Mouse (Mus musculus): ENCODE measurements at regions not wholly inside any gene's neighbourhood (a gene's known extent, or its start where the extent isn't known, plus 50 kb on each side); places are given as distances from the start of the nearest gene placed in this dataset.

GRCm38 (mm10) chr11:24693926-24694325 lies 616.1 kb downstream of the Bcl11a start:
- Histone ChIP-seq H3K9ac (ENCODE audit: low read depth, low read length) (no peak overlapping the region), H3K36me3 (ENCODE audit: control insufficient read depth, insufficient read depth, low read length) (no peaks in the 10 kb centered on the region), H3K4me2 (no peak overlapping the region), H3K4me3 (ENCODE audit: low read depth, low read length) (no peak overlapping the region), H3K27ac (ENCODE audit: low read depth, low read length) (no peak overlapping the region), H3K9me3 (replicated peaks; ENCODE audit: control insufficient read depth, low read length) (no peaks in the 10 kb centered on the region), H3K4me1 (ENCODE audit: control insufficient read depth, insufficient read depth, low read length) (no peaks in the 10 kb centered on the region), H3K27me3 (ENCODE audit: control insufficient read depth, insufficient read depth, low read length) (no peaks in the 10 kb centered on the region)
- 84% methylated on average over 6 of the region's 6 CpGs for WGBS (ENCODE audit: insufficient replicate concordance)
- ATAC-seq (replicated peaks; ENCODE audit: insufficient number of reproducible peaks, low FRiP score, low TSS enrichment) = no peak

GRCm38 (mm10) chr11:24695010-24695720 lies 617.3 kb downstream of the Bcl11a start:
- Histone ChIP-seq H3K4me2 (no peak overlapping the region), H3K36me3 (ENCODE audit: control insufficient read depth, insufficient read depth, low read length) (no peaks in the 10 kb centered on the region), H3K27me3 (ENCODE audit: control insufficient read depth, insufficient read depth, low read length) (no peaks in the 10 kb centered on the region), H3K4me3 (ENCODE audit: low read depth, low read length) (no peak overlapping the region), H3K4me1 (ENCODE audit: control insufficient read depth, insufficient read depth, low read length) (no peaks in the 10 kb centered on the region), H3K9me3 (replicated peaks; ENCODE audit: control insufficient read depth, low read length) (no peaks in the 10 kb centered on the region), H3K27ac (ENCODE audit: low read depth, low read length) (no peak overlapping the region), H3K9ac (ENCODE audit: low read depth, low read length) (no peak overlapping the region)
- 55% methylated on average over 5 of the region's 5 CpGs for WGBS (ENCODE audit: insufficient replicate concordance)
- ATAC-seq (replicated peaks; ENCODE audit: insufficient number of reproducible peaks, low FRiP score, low TSS enrichment) = no peak

- Histone ChIP-seq H3K4me3 (ENCODE audit: low read depth, low read length) (no peak overlapping the region), H3K4me1 (ENCODE audit: control insufficient read depth, insufficient read depth, low read length) (no peaks in the 10 kb centered on the region), H3K9me3 (replicated peaks; ENCODE audit: control insufficient read depth, low read length) (no peaks in the 10 kb centered on the region), H3K9ac (ENCODE audit: low read depth, low read length) (no peak overlapping the region), H3K27ac (ENCODE audit: low read depth, low read length) (no peak overlapping the region), H3K36me3 (ENCODE audit: control insufficient read depth, insufficient read depth, low read length) (no peaks in the 10 kb centered on the region), H3K4me2 (no peak overlapping the region), H3K27me3 (ENCODE audit: control insufficient read depth, insufficient read depth, low read length) (no peaks in the 10 kb centered on the region)
- no peak for ATAC-seq (replicated peaks; ENCODE audit: insufficient number of reproducible peaks, low FRiP score, low TSS enrichment)
- 62% methylated on average over 7 of the region's 7 CpGs for WGBS (ENCODE audit: insufficient replicate concordance)
These were observed 618.7 kb downstream of the Bcl11a start for GRCm38 (mm10) chr11:24696561-24696960.

GRCm38 (mm10) chr11:24708790-24709189 lies 630.9 kb downstream of the Bcl11a start:
- Histone ChIP-seq H3K36me3 (ENCODE audit: control insufficient read depth, insufficient read depth, low read length) (no peaks in the 10 kb centered on the region), H3K9me3 (replicated peaks; ENCODE audit: control insufficient read depth, low read length) (no peaks in the 10 kb centered on the region), H3K4me3 (ENCODE audit: low read depth, low read length) (no peak overlapping the region), H3K4me1 (ENCODE audit: control insufficient read depth, insufficient read depth, low read length) (no peaks in the 10 kb centered on the region), H3K4me2 (no peak overlapping the region), H3K9ac (ENCODE audit: low read depth, low read length) (no peak overlapping the region), H3K27ac (ENCODE audit: low read depth, low read length) (no peak overlapping the region), H3K27me3 (ENCODE audit: control insufficient read depth, insufficient read depth, low read length) (no peaks in the 10 kb centered on the region)
- no peak for ATAC-seq (replicated peaks; ENCODE audit: insufficient number of reproducible peaks, low FRiP score, low TSS enrichment)
- 87% methylated on average over 3 of the region's 3 CpGs for WGBS (ENCODE audit: insufficient replicate concordance)

- no peak overlapping the region for H3K4me2 ChIP-seq
- WGBS (ENCODE audit: insufficient replicate concordance) = 81% methylated on average over 12 of the region's 12 CpGs
- ATAC-seq (replicated peaks; ENCODE audit: insufficient number of reproducible peaks, low FRiP score, low TSS enrichment) = no peak
- no peak overlapping the region for H3K4me3 ChIP-seq (ENCODE audit: low read depth, low read length)
- no peak overlapping the region for H3K27ac ChIP-seq (ENCODE audit: low read depth, low read length)
- H3K4me1 ChIP-seq (ENCODE audit: control insufficient read depth, insufficient read depth, low read length) = no peaks in the 10 kb centered on the region
- H3K27me3 ChIP-seq (ENCODE audit: control insufficient read depth, insufficient read depth, low read length) = no peaks in the 10 kb centered on the region
- H3K9me3 ChIP-seq (replicated peaks; ENCODE audit: control insufficient read depth, low read length) = no peaks in the 10 kb centered on the region
- H3K36me3 ChIP-seq (ENCODE audit: control insufficient read depth, insufficient read depth, low read length) = no peaks in the 10 kb centered on the region
- no peak overlapping the region for H3K9ac ChIP-seq (ENCODE audit: low read depth, low read length)
These were observed 638.9 kb downstream of the Bcl11a start for GRCm38 (mm10) chr11:24716539-24717287.

GRCm38 (mm10) chr11:24724259-24724937 lies 646.5 kb downstream of the Bcl11a start:
- WGBS (ENCODE audit: insufficient replicate concordance) = 73% methylated on average over 5 of the region's 5 CpGs
- Histone ChIP-seq H3K9ac (ENCODE audit: low read depth, low read length) (no peak overlapping the region), H3K4me3 (ENCODE audit: low read depth, low read length) (no peak overlapping the region), H3K27ac (ENCODE audit: low read depth, low read length) (no peak overlapping the region), H3K36me3 (ENCODE audit: control insufficient read depth, insufficient read depth, low read length) (no peaks in the 10 kb centered on the region), H3K4me2 (no peak overlapping the region), H3K4me1 (ENCODE audit: control insufficient read depth, insufficient read depth, low read length) (no peaks in the 10 kb centered on the region), H3K27me3 (ENCODE audit: control insufficient read depth, insufficient read depth, low read length) (no peaks in the 10 kb centered on the region), H3K9me3 (replicated peaks; ENCODE audit: control insufficient read depth, low read length) (no peaks in the 10 kb centered on the region)
- no peak for ATAC-seq (replicated peaks; ENCODE audit: insufficient number of reproducible peaks, low FRiP score, low TSS enrichment)

- Histone ChIP-seq H3K4me3 (ENCODE audit: low read depth, low read length) (no peak overlapping the region), H3K4me1 (ENCODE audit: control insufficient read depth, insufficient read depth, low read length) (no peaks in the 10 kb centered on the region), H3K9ac (ENCODE audit: low read depth, low read length) (no peak overlapping the region), H3K4me2 (no peak overlapping the region), H3K9me3 (replicated peaks; ENCODE audit: control insufficient read depth, low read length) (no peaks in the 10 kb centered on the region), H3K36me3 (ENCODE audit: control insufficient read depth, insufficient read depth, low read length) (no peaks in the 10 kb centered on the region), H3K27me3 (ENCODE audit: control insufficient read depth, insufficient read depth, low read length) (no peaks in the 10 kb centered on the region), H3K27ac (ENCODE audit: low read depth, low read length) (no peak overlapping the region)
- 28% methylated on average over 3 of the region's 3 CpGs for WGBS (ENCODE audit: insufficient replicate concordance)
- ATAC-seq (replicated peaks; ENCODE audit: insufficient number of reproducible peaks, low FRiP score, low TSS enrichment) = no peak
These were observed 648.5 kb downstream of the Bcl11a start for GRCm38 (mm10) chr11:24726331-24726730.

- no peak for ATAC-seq (replicated peaks; ENCODE audit: insufficient number of reproducible peaks, low FRiP score, low TSS enrichment)
- 25% methylated on average over 1 of the region's 1 CpGs for WGBS (ENCODE audit: insufficient replicate concordance)
These were observed 649.5 kb downstream of the Bcl11a start for GRCm38 (mm10) chr11:24727404-24727803.

More at GRCm38 (mm10) chr11:24727404-24727803, 649.5 kb downstream of the Bcl11a start:
- Histone ChIP-seq H3K27me3 (ENCODE audit: control insufficient read depth, insufficient read depth, low read length) (no peaks in the 10 kb centered on the region), H3K9me3 (replicated peaks; ENCODE audit: control insufficient read depth, low read length) (no peaks in the 10 kb centered on the region), H3K4me2 (no peak overlapping the region), H3K36me3 (ENCODE audit: control insufficient read depth, insufficient read depth, low read length) (no peaks in the 10 kb centered on the region), H3K27ac (ENCODE audit: low read depth, low read length) (no peak overlapping the region), H3K9ac (ENCODE audit: low read depth, low read length) (no peak overlapping the region), H3K4me3 (ENCODE audit: low read depth, low read length) (no peak overlapping the region), H3K4me1 (ENCODE audit: control insufficient read depth, insufficient read depth, low read length) (no peaks in the 10 kb centered on the region)

Data from heart, embryonic 11.5 days (tissue).